Mouse (Mus musculus) embryonic fibroblast, embryonic 13.5 days (primary cell): ENCODE data around the gene Gm21958.

Experiments used
- CTCF ChIP-seq: IDR thresholded peaks from 2 replicates; pipeline ENCODE4 v1.5.1; 2011; ENCODE audit warnings: mild to moderate bottlenecking, control low read depth, low read length, moderate library complexity, borderline replicate concordance; ENCODE audit not compliant: insufficient read depth
- POLR2A ChIP-seq: IDR thresholded peaks from 2 replicates; pipeline ENCODE4 v1.6.1; 2011; ENCODE audit warnings: low read depth, mild to moderate bottlenecking, control low read depth, low read length, moderate library complexity

GRCm38 (mm10) chr3:54734411-54735246, 20.5 kb upstream of the Gm21958 start:
- TF ChIP-seq POLR2A (peak; percentile 90), CTCF (no peak)
